Mouse (Mus musculus): ENCODE results near the gene Dock10. TPM values are rescaled to one million over a fixed set of nuclear protein-coding genes. Genes with fewer than 3 reads are reported as not detected.

The Dock10 gene
- 3.7 and 5.0 TPM in 2 replicates for polyA plus RNA-seq (2015; fragmentation: Nextera tagmentation; extraction: Ambion mirVana)

DNA sequence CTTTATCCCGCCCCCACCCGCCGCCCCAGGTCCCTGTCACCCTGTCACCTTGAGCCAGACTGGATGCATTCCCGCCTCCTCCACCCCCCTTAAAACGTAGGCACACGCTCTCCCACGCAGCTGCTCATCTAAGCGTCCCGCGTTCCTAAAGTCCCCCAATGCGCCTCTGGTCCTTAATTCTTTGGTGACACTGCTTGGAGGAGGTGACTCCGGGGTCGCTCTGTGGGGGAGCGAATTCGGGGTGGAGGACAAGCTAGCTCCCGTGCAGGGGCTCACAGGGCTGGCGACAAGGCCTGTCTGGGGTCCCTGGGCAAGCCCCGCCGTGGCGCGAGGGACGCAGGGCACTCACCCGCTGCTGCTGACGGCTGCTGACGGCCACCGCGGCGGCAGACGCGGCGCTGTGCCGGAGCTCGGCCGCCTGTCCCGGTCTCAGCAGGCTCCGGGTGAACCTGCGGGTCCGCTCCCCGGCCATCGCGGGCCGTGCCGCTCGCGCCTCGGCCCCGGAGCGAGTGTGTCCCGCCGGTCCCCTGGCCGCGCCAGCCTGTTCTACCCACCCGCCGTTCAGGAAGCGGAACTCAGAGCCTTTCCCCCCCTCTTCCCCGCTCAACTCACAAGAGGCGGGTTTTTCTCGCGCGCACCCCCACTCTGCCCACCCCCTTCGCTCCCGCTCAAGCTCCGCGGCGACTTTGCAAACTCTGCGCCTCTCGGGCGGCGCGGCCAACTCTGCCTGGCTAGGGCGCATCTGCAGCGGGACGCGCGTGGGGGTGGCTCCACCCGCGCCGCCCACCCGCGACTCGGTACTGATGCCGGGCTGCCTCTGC lies at the start of gene Dock10:
Gene Dock10, minus strand, starts transcription at position 551 of the 821 bp plus-strand sequence.
- H3K4me2 ChIP-seq: peak within 1 kb of the TSS; percentile 95
- peaks cover 1% of the 10 kb centered on the region; the same call in 1 of the 2 replicates for H3K9me3 ChIP-seq
- H3K4me3 ChIP-seq: peak within 1 kb of the TSS; percentile 66
- peak within 1 kb of the TSS; percentile 75 for H3K9ac ChIP-seq
- under 1% methylated on average over 74 of the region's 82 CpGs for WGBS
- H3K4me1 ChIP-seq (replicated peaks): peaks cover 21% of the 10 kb centered on the region
- peak; percentile 81 for ATAC-seq (ENCODE audit: low read depth)
- no peak within 1 kb of the TSS for H3K27ac ChIP-seq (replicated peaks)
- H3K27me3 ChIP-seq: peaks cover 33% of the 10 kb centered on the region
- no peaks in the 10 kb centered on the region for H3K36me3 ChIP-seq

DNA sequence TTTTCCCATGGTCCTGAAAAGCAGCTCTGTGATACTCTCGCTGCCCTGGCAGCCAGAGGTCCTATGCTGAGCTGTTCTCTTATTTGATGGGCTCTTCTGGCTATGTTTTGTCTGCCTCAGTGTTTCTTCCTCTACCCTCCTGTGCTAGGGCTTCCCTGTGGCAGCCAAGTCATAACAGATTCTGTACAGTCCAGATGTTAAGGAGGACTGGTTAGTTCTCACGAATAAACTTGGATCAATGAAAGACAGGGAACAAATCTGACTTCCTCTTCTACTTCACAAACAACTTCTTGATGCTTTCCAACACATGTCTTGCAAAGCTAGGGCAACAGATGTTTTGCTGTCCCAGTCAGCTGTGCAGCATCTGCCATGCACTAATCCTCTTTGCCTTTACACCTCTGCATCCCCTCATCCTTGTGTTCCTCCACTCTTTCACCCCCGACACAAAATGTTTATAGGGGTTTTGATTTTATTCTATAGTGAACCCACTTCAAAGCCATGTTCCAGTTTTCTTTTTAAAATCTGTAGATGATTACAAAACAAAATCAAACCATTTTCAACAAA lies 48.6 kb upstream of the Dock10 start:
- no peaks in the 10 kb centered on the region for H3K9me3 ChIP-seq
- peaks cover 3% of the 10 kb centered on the region; the same call in 1 of the 2 replicates for H3K4me1 ChIP-seq (replicated peaks)
- no peak overlapping the region for H3K4me2 ChIP-seq
- H3K4me3 ChIP-seq: no peak overlapping the region
- no peak overlapping the region for H3K27ac ChIP-seq (replicated peaks)
- H3K9ac ChIP-seq: no peak overlapping the region
- no peaks in the 10 kb centered on the region for H3K27me3 ChIP-seq
- ATAC-seq (ENCODE audit: low read depth): no peak
- 87% methylated on average over 3 of the region's 3 CpGs for WGBS
- no peaks in the 10 kb centered on the region for H3K36me3 ChIP-seq

DNA sequence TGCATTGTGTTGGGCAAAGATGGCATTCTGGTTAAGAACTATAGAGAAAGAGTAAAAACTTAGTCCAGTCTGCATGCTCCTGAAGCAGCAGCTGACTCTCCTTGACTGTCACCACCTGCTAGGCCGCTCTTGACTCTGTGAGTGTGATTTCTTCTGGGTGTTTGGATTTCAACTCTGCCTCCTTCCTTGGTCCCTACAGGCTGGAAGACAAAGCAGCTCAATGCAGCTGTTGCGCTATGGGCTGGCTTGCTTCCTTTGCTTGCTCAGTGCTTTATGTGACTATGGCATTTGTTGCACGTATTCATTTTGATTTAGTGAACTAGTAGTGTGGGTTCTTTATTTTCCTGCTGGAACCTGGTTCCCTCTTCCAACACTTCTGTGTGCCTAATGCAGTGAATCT lies 43.7 kb upstream of the Dock10 start:
- Histone ChIP-seq H3K9ac (no peak overlapping the region), H3K4me2 (no peak overlapping the region), H3K4me3 (no peak overlapping the region), H3K4me1 (replicated peaks) (peaks cover 7% of the 10 kb centered on the region; the same call in 1 of the 2 replicates), H3K27ac (replicated peaks) (no peak overlapping the region), H3K9me3 (no peaks in the 10 kb centered on the region), H3K27me3 (no peaks in the 10 kb centered on the region), H3K36me3 (no peaks in the 10 kb centered on the region)
- no peak for ATAC-seq (ENCODE audit: low read depth)
- WGBS: 70% methylated on average over 3 of the region's 3 CpGs

DNA sequence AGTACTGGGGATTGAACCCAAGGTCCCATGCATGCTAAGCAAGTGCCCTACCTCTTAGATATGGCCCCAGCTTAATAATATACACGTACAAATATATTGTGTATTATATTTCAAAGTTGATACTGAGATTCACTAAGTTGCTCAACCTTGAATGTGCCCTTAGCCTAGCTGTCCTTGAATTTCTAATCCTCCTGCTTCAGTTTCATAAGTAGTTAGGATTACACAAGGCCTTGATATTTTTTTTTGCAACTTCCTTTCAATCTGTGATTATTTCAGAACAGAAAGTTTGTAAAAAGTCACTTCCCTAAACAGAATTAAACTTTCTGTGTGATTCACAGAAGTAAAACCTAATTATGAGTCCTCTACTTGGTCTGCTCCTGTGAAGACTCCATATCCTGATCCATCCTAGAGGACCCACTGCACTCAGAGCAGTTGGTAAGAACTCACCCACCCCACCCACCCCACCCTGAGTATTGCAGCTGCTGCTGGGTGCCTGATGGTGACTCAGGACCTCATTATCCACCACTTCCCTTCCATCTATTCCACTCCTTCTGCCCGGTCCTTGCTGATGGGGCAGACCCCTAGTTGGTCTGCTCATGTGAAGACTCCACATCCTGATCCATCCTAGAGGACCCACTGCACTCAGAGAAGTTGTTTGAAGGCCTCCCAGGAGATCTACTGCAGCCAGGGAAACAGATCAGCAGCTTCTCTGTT lies 26.9 kb upstream of the Dock10 start:
- ATAC-seq (ENCODE audit: low read depth): no peak

DNA sequence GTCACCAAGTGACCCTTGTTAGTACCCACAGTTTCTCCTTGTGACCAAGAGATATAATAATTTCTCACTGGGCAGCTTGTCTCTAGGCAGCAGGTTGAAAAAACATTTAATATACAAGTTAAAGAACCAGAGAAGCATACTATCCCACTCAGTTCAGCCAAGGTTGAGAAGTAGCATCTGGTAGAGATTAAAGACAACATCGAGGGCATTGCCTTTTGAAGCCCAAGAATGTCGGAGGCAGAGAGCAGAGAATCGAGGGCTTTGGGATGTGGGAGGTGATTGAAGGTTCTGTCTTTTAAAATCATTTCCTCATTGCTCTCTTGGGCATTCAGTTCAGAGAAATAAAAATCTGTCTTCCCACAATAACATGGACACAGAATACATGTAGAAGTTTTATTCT lies 25.8 kb upstream of the Dock10 start:
- no peak overlapping the region for H3K4me2 ChIP-seq
- no peaks in the 10 kb centered on the region for H3K4me1 ChIP-seq (replicated peaks)
- no peak overlapping the region for H3K9ac ChIP-seq
- H3K9me3 ChIP-seq: peaks cover 8% of the 10 kb centered on the region; the same call in 1 of the 2 replicates
- H3K27ac ChIP-seq (replicated peaks): no peak overlapping the region
- ATAC-seq (ENCODE audit: low read depth): no peak
- no peak overlapping the region for H3K4me3 ChIP-seq
- 78% methylated on average over 3 of the region's 3 CpGs for WGBS
- no peaks in the 10 kb centered on the region for H3K36me3 ChIP-seq
- H3K27me3 ChIP-seq: no peaks in the 10 kb centered on the region

More for the DNA sequence above, 26.9 kb upstream of the Dock10 start:
- Histone ChIP-seq H3K27ac (replicated peaks) (no peak overlapping the region), H3K27me3 (no peaks in the 10 kb centered on the region), H3K9ac (no peak overlapping the region), H3K36me3 (no peaks in the 10 kb centered on the region), H3K4me3 (no peak overlapping the region), H3K9me3 (peaks cover 8% of the 10 kb centered on the region; the same call in 1 of the 2 replicates), H3K4me1 (replicated peaks) (no peaks in the 10 kb centered on the region), H3K4me2 (no peak overlapping the region)
- 80% methylated on average over 2 of the region's 2 CpGs for WGBS

DNA sequence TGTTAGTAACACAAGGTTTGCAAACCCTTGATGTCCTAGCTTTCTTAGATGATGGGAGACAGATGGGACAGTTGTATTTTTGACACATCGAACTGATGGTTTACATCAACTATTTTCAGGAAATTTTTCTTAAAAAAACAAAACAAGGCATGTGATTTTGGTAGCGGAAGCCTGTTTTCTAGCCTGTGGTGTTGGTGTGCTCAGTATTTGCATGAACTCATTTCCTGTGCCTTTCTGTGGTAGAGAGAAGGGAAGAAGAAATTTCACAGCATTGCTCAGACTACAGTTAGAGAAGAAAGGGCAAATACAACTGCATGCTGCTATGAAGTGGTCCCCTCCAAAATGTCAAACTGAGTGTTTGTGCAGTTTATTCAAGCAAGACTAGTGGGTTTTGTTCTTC lies 7.2 kb upstream of the Dock10 start:
- no peak overlapping the region for H3K9ac ChIP-seq
- H3K4me2 ChIP-seq: no peak overlapping the region
- WGBS: 87% methylated on average over 2 of the region's 2 CpGs

DNA sequence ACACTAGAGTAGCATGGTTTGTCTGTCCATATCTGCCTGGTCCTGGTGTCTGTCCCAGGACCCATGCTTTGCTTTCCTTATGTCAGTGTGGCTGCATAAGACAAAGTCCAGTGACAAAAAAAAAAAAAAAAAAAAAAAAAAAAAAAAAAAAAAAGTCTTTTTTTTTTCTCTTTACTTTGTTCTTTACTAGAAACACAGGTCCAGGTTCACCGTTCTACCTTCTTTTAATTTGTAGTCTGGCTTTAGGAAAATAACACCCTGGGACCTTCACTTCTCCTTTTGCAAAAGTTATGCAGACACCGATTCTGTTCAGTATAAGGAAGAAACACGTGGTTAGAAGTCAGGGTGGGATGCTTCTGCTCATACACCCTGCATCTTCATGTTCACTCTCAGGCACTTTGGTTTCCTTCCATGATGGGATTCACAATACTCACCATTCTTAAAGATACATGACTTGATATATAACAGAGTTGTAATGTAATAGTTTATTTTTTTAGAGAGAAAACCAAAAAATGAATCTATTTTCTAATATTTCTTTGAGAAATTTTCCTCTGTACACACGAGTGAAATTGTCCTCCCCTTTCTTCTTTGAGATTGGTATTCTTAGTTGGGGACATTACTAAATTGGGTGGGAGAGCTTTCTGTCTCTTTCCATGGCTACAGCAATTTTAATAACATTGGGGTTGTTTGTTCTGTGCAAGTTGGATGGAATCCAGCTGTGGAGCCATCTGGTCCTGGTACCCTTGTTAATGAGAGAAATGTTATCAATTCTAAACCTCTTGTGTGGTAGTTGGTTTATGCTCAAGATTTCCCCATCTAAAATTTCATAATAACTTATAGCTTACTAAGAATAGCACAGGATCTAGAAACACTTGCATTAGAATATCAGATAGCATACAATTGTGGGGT lies 5.0 kb upstream of the Dock10 start:
- ATAC-seq (ENCODE audit: low read depth): no peak
- no peak overlapping the region for H3K4me2 ChIP-seq
- no peak overlapping the region for H3K27ac ChIP-seq (replicated peaks)
- peaks cover 16% of the 10 kb centered on the region for H3K27me3 ChIP-seq
- H3K4me3 ChIP-seq: no peak overlapping the region
- H3K4me1 ChIP-seq (replicated peaks): peaks cover 7% of the 10 kb centered on the region; the same call in 1 of the 2 replicates
- no peaks in the 10 kb centered on the region for H3K9me3 ChIP-seq
- 81% methylated on average over 4 of the region's 4 CpGs for WGBS
- H3K9ac ChIP-seq: no peak overlapping the region
- no peaks in the 10 kb centered on the region for H3K36me3 ChIP-seq

More for the DNA sequence above, 7.2 kb upstream of the Dock10 start:
- ATAC-seq (ENCODE audit: low read depth): no peak
- no peaks in the 10 kb centered on the region for H3K9me3 ChIP-seq
- no peak overlapping the region for H3K27ac ChIP-seq (replicated peaks)
- no peak overlapping the region for H3K4me3 ChIP-seq
- H3K27me3 ChIP-seq: no peaks in the 10 kb centered on the region
- no peaks in the 10 kb centered on the region for H3K36me3 ChIP-seq
- H3K4me1 ChIP-seq (replicated peaks): no peaks in the 10 kb centered on the region

DNA sequence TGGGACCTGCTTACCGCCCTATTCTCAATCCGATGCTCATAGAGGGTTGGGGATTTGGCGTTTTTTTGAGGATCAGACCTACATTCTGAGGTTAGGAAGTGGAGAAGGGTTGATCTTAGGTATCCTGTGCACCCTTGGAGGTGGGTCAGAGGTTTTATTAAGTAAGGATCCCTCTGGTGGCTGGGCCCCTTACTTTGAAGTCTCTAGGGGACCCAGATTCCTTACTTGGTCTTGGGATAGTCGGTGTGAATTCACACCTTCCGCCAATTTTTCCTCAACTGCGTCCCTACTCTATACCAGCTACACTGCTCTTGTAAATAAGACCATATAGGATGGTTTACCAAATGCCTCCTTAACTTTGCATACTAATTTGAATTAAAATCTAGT lies 464 bp upstream of the Dock10 start:
- Histone ChIP-seq H3K9me3 (no peaks in the 10 kb centered on the region), H3K27ac (replicated peaks) (no peak overlapping the region), H3K9ac (peak overlapping the region; percentile 75), H3K4me1 (replicated peaks) (peaks cover 21% of the 10 kb centered on the region), H3K36me3 (no peaks in the 10 kb centered on the region), H3K4me2 (peak overlapping the region; percentile 95), H3K4me3 (peak overlapping the region; percentile 66), H3K27me3 (peaks cover 33% of the 10 kb centered on the region)
- 8% methylated on average over 6 of the region's 6 CpGs for WGBS
- no peak for ATAC-seq (ENCODE audit: low read depth)

DNA sequence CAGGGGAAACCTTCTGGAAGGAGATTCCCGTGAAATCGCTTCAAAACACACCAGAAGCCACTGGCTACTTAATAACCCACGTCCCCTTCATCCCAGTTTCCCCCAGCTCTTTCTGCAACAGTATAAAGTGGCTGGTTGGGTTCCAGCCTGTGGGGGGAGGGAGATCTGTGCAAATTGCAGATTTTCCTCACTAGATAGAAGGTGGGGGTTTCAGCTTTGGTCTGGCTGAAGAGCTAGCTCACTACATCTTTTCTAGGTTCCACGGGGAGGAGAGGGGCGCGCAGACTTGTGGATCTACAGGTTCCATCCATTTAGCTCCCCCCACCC lies 714 bp downstream of the Dock10 start:
- Histone ChIP-seq H3K4me2 (peak overlapping the region; percentile 95), H3K27ac (replicated peaks) (no peak overlapping the region)
- peak; percentile 13 for ATAC-seq (ENCODE audit: low read depth)

DNA sequence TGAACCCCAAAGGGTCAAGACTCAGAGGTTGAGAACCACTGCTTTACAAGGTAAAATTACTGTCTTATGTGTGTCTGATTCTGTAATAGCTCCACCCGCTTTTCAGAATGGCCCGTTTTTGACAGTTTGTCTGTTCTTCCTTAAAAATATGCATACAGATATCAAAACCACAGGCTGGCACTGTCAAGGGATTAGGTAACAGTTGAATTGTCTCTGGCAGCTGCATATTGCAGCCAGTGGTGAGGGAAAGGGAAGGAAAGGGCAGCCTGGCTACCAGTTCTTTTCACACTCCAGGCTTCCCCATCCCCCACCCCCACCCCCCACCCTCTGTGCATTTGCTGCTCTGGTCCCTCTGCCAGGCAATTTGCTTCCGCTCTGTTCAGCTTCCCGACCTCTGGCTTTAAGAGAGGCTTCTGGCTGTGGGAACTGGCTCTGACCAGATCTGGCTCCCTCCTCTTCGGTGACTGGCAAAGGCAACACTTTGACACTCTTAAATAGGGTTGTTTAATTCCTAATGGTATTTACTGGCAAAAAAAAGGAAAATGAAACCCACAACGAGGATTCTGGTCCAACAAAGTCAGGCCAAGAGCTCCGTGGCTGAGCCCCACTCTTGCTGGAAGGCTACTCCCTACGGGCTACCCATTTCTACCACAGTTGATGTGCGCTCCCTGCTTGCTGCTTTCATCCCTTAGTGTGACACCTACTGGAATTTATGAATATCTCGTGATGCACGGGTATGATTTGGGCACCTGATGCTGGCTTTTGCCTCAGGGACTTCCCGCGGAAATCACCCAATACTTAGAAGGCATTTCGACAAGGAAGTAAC lies 1.3 kb downstream of the Dock10 start:
- 7% methylated on average over 14 of the region's 14 CpGs for WGBS
- Histone ChIP-seq H3K36me3 (no peaks in the 10 kb centered on the region), H3K4me2 (peak overlapping the region; percentile 95), H3K9me3 (peaks cover 4% of the 10 kb centered on the region; the same call in 1 of the 2 replicates), H3K9ac (peak overlapping the region; percentile 75; the same call in 1 of the 2 replicates), H3K4me1 (replicated peaks) (peaks cover 21% of the 10 kb centered on the region), H3K4me3 (peak overlapping the region; percentile 66), H3K27ac (replicated peaks) (no peak overlapping the region), H3K27me3 (peaks cover 33% of the 10 kb centered on the region)
- peak; percentile 45 for ATAC-seq (ENCODE audit: low read depth)

More for the DNA sequence above, 714 bp downstream of the Dock10 start:
- Histone ChIP-seq H3K27me3 (peaks cover 33% of the 10 kb centered on the region), H3K9ac (peak overlapping the region; percentile 75), H3K4me3 (peak overlapping the region; percentile 66), H3K36me3 (no peaks in the 10 kb centered on the region), H3K4me1 (replicated peaks) (peaks cover 21% of the 10 kb centered on the region), H3K9me3 (peaks cover 4% of the 10 kb centered on the region; the same call in 1 of the 2 replicates)
- 0% methylated on average over 6 of the region's 6 CpGs for WGBS

DNA sequence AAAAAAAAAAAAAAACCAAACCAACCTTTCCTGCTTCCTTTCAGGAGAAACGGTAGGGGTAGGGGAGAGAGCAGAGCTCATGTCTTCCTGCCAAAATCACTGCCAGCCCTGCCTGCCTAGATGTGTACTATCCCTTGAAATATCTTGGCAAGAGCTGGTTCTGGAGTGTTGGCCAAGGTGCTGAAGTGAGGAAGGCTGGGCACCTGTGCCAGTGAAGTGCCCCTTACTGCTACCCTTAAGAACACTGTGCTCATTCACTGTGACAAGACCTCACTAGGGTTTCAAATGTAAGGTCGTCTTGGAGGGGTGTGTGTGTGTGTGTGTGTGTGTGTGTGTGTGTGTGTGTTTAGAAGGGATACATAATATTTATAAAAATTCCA lies 2.3 kb downstream of the Dock10 start:
- H3K9me3 ChIP-seq: peaks cover 4% of the 10 kb centered on the region; the same call in 1 of the 2 replicates
- no peaks in the 10 kb centered on the region for H3K36me3 ChIP-seq
- no peak overlapping the region for H3K27ac ChIP-seq (replicated peaks)
- peaks cover 33% of the 10 kb centered on the region for H3K27me3 ChIP-seq
- no peak overlapping the region for H3K4me3 ChIP-seq
- H3K4me1 ChIP-seq (replicated peaks): peaks cover 21% of the 10 kb centered on the region
- no peak for ATAC-seq (ENCODE audit: low read depth)
- 47% methylated on average over 2 of the region's 2 CpGs for WGBS
- no peak overlapping the region for H3K9ac ChIP-seq
- no peak overlapping the region for H3K4me2 ChIP-seq
